Mouse (Mus musculus): ENCODE measurements at regions not wholly inside any gene's neighbourhood (a gene's known extent, or its start where the extent isn't known, plus 50 kb on each side); places are given as distances from the start of the nearest gene placed in this dataset.

GRCm38 (mm10) chr3:60389032-60389431, 83.6 kb upstream of the Mbnl1 start:
- TF ChIP-seq JUND (conservative IDR thresholded peaks at IDR 0.05; ENCODE audit: low read depth, low read length) (no peak), NELFE (IDR thresholded peaks at IDR 0.05; ENCODE audit: low read depth, low read length) (no peak), SIN3A (IDR thresholded peaks at IDR 0.05; ENCODE audit: low read length) (no peak), GABPA (IDR thresholded peaks at IDR 0.05; ENCODE audit: insufficient replicate concordance, low read depth, low read length) (no peak), UBTF (IDR thresholded peaks at IDR 0.05; ENCODE audit: low read depth, low read length) (no peak), CHD2 (IDR thresholded peaks at IDR 0.05; ENCODE audit: low read length) (no peak), ZMIZ1 (IDR thresholded peaks at IDR 0.05; ENCODE audit: low read depth, low read length) (no peak), ZNF384 (IDR thresholded peaks at IDR 0.05; ENCODE audit: low read depth, low read length) (no peak), ZKSCAN1 (IDR thresholded peaks at IDR 0.05; ENCODE audit: borderline replicate concordance, low read depth, low read length) (no peak), NRF1 (IDR thresholded peaks at IDR 0.05; ENCODE audit: low read depth, low read length) (no peak), MXI1 (IDR thresholded peaks at IDR 0.05; ENCODE audit: low read depth, low read length) (no peak), POLR2AphosphoS2 (IDR thresholded peaks at IDR 0.05; ENCODE audit: low read depth, low read length) (no peak), E2F4 (IDR thresholded peaks at IDR 0.05; ENCODE audit: insufficient replicate concordance, low read depth, low read length) (no peak), POLR2A (IDR thresholded peaks at IDR 0.05; ENCODE audit: low read depth, low read length) (no peak), PAX5 (IDR thresholded peaks at IDR 0.05; ENCODE audit: low read length) (no peak), TCF12 (IDR thresholded peaks at IDR 0.05; ENCODE audit: low read depth, low read length) (no peak)
- H3K4me2 ChIP-seq (ENCODE audit: insufficient read depth, low read depth, poor library complexity, severe bottlenecking), result no peak overlapping the region
- H3K4me3 ChIP-seq (replicated peaks in 1 of 3; ENCODE audit: low read depth in 2 of 3, low read length in 2 of 3, poor library complexity in 1 of 3), result no peak overlapping the region
- no peaks in the 10 kb centered on the region for H3K79me2 ChIP-seq (replicated peaks; ENCODE audit: control insufficient read depth, extremely low read depth, insufficient read depth, poor library complexity, severe bottlenecking)
- no peaks in the 10 kb centered on the region for H3K9me3 ChIP-seq (replicated peaks; ENCODE audit: low read length)
- no peak overlapping the region for H3K27ac ChIP-seq (ENCODE audit: insufficient read depth, low read depth)
- in situ Hi-C loops (cut with MboI; ENCODE audit: low pct_ligation_motif_present, low pct_unique_long_range_greater_than_20kb, low sequenced_read_pairs), result no loop called here
- H3K4me1 ChIP-seq (ENCODE audit: control insufficient read depth in 1 of 2, insufficient read depth in 2 of 2), result no peaks in the 10 kb centered on the region
- no peak for DNase-seq (ENCODE audit: extremely low read depth)
- dilution Hi-C loops (cut with MboI; ENCODE audit: extremely low pct_ligation_motif_present, extremely low pct_unique_long_range_greater_than_20kb, low sequenced_read_pairs), result no loop called here
- H3K27me3 ChIP-seq (replicated peaks), result peaks cover 1% of the 10 kb centered on the region
- no peak overlapping the region for H3K9ac ChIP-seq (ENCODE audit: insufficient read depth, low read depth)
- H3K36me3 ChIP-seq (replicated peaks in 1 of 2; ENCODE audit: control insufficient read depth in 1 of 2, insufficient read depth in 1 of 2, low read length in 1 of 2), result no peaks in the 10 kb centered on the region

DNA sequence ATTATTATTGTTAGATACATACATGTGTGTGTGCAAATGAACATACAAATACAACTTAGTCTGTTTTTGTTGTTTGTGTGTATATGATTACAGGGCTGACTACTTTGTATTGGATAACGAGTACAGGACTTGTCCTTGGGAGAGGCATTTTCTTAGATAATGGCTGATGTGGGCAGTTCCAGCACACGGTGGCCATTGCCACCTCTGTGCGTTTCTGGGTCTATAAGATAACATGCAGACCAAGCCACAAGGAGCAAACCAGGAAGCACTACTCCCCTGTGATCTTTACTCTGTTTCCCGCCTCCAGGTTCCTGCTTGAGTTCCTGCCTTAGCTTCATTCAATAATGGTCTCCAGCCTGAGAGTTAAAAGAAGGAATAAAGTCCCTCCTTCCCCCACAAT, 77.3 kb upstream of the Mbnl1 start:
- Histone ChIP-seq H3K4me2 (ENCODE audit: insufficient read depth, low read depth, poor library complexity, severe bottlenecking) (no peak overlapping the region), H3K27me3 (replicated peaks) (peaks cover 1% of the 10 kb centered on the region), H3K79me2 (replicated peaks; ENCODE audit: control insufficient read depth, extremely low read depth, insufficient read depth, poor library complexity, severe bottlenecking) (no peaks in the 10 kb centered on the region), H3K4me3 (replicated peaks in 1 of 3; ENCODE audit: low read depth in 2 of 3, low read length in 2 of 3, poor library complexity in 1 of 3) (no peak overlapping the region), H3K9me3 (replicated peaks; ENCODE audit: low read length) (no peaks in the 10 kb centered on the region), H3K36me3 (replicated peaks in 1 of 2; ENCODE audit: control insufficient read depth in 1 of 2, insufficient read depth in 1 of 2, low read length in 1 of 2) (no peaks in the 10 kb centered on the region), H3K9ac (ENCODE audit: insufficient read depth, low read depth) (no peak overlapping the region), H3K27ac (ENCODE audit: insufficient read depth, low read depth) (no peak overlapping the region), H3K4me1 (ENCODE audit: control insufficient read depth in 1 of 2, insufficient read depth in 2 of 2) (no peaks in the 10 kb centered on the region)
- dilution Hi-C loops (cut with MboI; ENCODE audit: extremely low pct_ligation_motif_present, extremely low pct_unique_long_range_greater_than_20kb, low sequenced_read_pairs) (no loop called here), in situ Hi-C loops (cut with MboI; ENCODE audit: low pct_ligation_motif_present, low pct_unique_long_range_greater_than_20kb, low sequenced_read_pairs) (no loop called here)
- TF ChIP-seq SIN3A (IDR thresholded peaks at IDR 0.05; ENCODE audit: low read length) (no peak), MAX (IDR thresholded peaks at IDR 0.05; ENCODE audit: low read length) (no peak), KAT2A (IDR thresholded peaks at IDR 0.05; ENCODE audit: insufficient replicate concordance, low read length) (no peak)
- no peak for DNase-seq (ENCODE audit: extremely low read depth)
